Mouse (Mus musculus): ENCODE results near the gene Vps13c. TPM values are rescaled to one million over a fixed set of nuclear protein-coding genes. Genes with fewer than 3 reads are reported as not detected.

Vps13c gene
- polyA plus RNA-seq, 1 experiment from 2014 or later, result 5.2 TPM

DNA sequence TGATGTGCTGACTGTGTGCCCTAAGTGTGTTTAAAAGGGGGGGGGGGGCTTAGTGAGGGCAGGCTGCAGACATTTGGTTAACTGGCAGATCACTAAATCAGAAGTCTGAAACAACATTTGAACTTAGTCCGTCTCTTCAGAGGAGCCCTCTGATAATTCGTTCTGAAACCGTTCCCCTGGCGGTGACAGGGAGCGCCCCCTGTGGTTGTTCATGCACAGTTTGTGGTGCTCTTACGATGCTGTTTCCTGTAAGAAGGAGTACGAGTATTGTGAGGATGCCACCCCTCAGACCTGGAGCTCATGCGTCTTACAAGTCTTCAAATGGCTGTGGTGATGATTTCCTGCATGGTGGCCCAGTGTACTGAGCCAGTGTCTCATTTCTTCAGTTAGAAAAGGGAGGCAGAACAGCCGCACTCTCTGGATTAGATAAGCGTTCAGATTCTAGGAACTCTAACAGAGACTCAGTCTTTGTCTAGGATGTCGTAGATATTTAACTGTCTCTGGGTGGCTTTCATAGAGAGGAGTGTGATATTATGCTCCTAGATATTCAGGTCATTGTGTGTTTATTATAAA is 38.1 kb downstream of the Vps13c start:
- 95% methylated on average over 11 of the region's 11 CpGs for WGBS
- ATAC-seq (ENCODE audit: low read depth), result no peak
- Histone ChIP-seq H3K36me3 (ENCODE audit: control insufficient read depth, insufficient read depth, low read length) (peaks cover 14% of the 10 kb centered on the region; the same call in 1 of the 2 replicates), H3K4me3 (ENCODE audit: low read depth, low read length) (no peak overlapping the region), H3K27ac (replicated peaks; ENCODE audit: low read depth, low read length) (no peak overlapping the region), H3K4me2 (ENCODE audit: low read depth, low read length) (no peak overlapping the region), H3K9me3 (ENCODE audit: control insufficient read depth, low read length) (no peaks in the 10 kb centered on the region), H3K9ac (ENCODE audit: low read depth, low read length) (no peak overlapping the region), H3K4me1 (ENCODE audit: control insufficient read depth, insufficient read depth, low read length) (no peaks in the 10 kb centered on the region), H3K27me3 (replicated peaks; ENCODE audit: control insufficient read depth, insufficient read depth, low read length) (no peaks in the 10 kb centered on the region)
- no peak for DNase-seq (ENCODE audit: low spot score)

DNA sequence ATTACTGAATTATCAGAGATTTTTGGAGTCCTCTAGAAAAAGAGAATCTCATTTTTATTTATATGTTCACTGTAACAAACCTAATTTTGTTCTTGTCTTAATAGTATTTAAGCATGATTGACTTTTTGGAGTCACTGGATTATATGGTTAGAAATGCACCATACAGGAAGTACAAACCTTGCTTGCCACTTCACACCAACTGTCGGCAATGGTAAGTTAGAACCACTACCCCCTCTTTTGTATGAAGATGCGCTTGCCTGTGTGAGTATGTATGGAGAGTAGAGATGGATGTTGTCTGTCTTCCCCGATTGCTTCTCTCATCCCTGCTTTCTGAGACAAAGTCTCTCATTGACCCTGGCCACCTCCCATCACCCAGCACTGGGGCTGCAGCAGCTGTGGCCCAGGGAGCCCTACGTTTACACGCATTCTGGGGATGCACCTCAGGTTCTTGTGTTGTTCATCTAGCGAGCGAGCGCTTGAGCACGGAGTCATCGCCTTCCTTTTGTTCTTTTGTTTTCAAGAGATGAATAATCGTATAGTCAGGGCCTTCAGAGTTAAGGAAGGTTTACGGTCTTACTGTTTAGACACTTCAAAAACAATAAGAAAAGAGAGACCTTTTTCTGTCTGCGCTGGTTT is 43.3 kb downstream of the Vps13c start:
- Histone ChIP-seq H3K27me3 (replicated peaks; ENCODE audit: control insufficient read depth, insufficient read depth, low read length) (no peaks in the 10 kb centered on the region), H3K27ac (replicated peaks; ENCODE audit: low read depth, low read length) (no peak overlapping the region), H3K4me1 (ENCODE audit: control insufficient read depth, insufficient read depth, low read length) (no peaks in the 10 kb centered on the region), H3K9me3 (ENCODE audit: control insufficient read depth, low read length) (no peaks in the 10 kb centered on the region), H3K4me2 (ENCODE audit: low read depth, low read length) (no peak overlapping the region), H3K4me3 (ENCODE audit: low read depth, low read length) (no peak overlapping the region), H3K9ac (ENCODE audit: low read depth, low read length) (no peak overlapping the region), H3K36me3 (ENCODE audit: control insufficient read depth, insufficient read depth, low read length) (peaks cover 34% of the 10 kb centered on the region)
- 93% methylated on average over 13 of the region's 13 CpGs for WGBS
- DNase-seq (ENCODE audit: low spot score), result no peak
- ATAC-seq (ENCODE audit: low read depth), result no peak

DNA sequence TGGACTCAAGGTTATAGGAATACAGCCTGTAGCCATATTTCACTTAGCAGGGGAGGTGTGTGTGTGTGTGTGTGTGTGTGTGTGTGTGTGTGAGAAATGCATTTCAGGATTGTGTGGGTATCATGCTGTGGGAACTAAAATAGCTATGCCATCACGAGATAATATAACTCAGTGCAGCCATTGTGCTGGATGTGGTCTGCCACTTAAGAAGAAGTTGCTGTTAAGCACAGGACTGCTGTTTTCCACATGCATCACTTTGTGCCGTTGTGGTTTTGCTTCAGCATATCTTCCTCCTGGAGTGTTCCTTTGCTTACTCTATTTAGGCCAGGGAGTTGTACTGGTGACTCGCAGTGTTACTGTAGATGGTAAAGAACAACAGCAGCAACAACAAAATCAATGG is 43.9 kb downstream of the Vps13c start:
- H3K9me3 ChIP-seq (ENCODE audit: control insufficient read depth, low read length), result no peaks in the 10 kb centered on the region
- DNase-seq (ENCODE audit: low spot score), result no peak
- H3K4me3 ChIP-seq (ENCODE audit: low read depth, low read length), result no peak overlapping the region
- 89% methylated on average over 3 of the region's 3 CpGs for WGBS
- H3K27ac ChIP-seq (replicated peaks; ENCODE audit: low read depth, low read length), result no peak overlapping the region
- H3K4me1 ChIP-seq (ENCODE audit: control insufficient read depth, insufficient read depth, low read length), result no peaks in the 10 kb centered on the region
- no peak overlapping the region for H3K9ac ChIP-seq (ENCODE audit: low read depth, low read length)
- no peaks in the 10 kb centered on the region for H3K27me3 ChIP-seq (replicated peaks; ENCODE audit: control insufficient read depth, insufficient read depth, low read length)
- H3K4me2 ChIP-seq (ENCODE audit: low read depth, low read length), result no peak overlapping the region
- H3K36me3 ChIP-seq (ENCODE audit: control insufficient read depth, insufficient read depth, low read length), result peaks cover 34% of the 10 kb centered on the region
- ATAC-seq (ENCODE audit: low read depth), result no peak

DNA sequence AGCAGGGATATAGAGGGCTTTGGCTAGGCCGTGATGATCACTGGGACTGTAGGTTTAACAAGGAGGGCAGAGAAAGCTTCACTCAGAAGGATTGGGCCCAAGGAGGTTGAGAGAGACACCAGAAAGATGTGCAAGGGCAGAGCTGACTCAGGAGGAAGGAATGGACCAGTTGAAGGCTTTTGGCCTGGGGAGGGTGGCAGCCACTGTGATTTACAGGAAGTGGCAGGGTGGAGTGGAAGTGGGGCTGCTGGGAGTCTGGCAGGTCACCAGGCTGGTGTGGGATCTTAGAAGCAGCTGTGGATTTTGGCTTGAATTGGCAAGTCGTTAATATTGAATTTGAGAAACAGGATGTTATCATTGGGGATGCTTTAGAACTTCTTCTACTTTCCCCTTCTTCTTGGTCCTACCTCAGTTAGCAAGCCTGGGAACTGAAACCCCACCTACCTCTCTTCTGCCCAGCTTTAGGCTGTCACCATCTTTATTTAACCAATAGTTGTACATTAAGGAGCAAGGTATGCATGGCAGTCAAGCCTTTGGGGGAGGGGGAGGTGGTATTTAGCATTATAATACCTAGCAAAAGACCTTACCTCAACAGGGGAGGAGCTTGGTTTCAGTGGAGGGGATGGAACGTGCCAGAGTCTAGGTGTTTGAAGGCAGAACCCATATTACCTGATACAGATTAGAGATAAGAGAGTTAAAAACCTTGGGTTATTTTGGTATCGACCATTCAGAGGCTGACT is 47.0 kb downstream of the Vps13c start:
- Histone ChIP-seq H3K9ac (ENCODE audit: low read depth, low read length) (no peak overlapping the region), H3K27me3 (replicated peaks; ENCODE audit: control insufficient read depth, insufficient read depth, low read length) (no peaks in the 10 kb centered on the region), H3K9me3 (ENCODE audit: control insufficient read depth, low read length) (no peaks in the 10 kb centered on the region), H3K4me1 (ENCODE audit: control insufficient read depth, insufficient read depth, low read length) (no peaks in the 10 kb centered on the region), H3K4me2 (ENCODE audit: low read depth, low read length) (no peak overlapping the region), H3K4me3 (ENCODE audit: low read depth, low read length) (no peak overlapping the region), H3K27ac (replicated peaks; ENCODE audit: low read depth, low read length) (no peak overlapping the region), H3K36me3 (ENCODE audit: control insufficient read depth, insufficient read depth, low read length) (peaks cover 29% of the 10 kb centered on the region)
- WGBS, result 85% methylated on average over 4 of the region's 4 CpGs
- no peak for ATAC-seq (ENCODE audit: low read depth)
- no peak for DNase-seq (ENCODE audit: low spot score)

DNA sequence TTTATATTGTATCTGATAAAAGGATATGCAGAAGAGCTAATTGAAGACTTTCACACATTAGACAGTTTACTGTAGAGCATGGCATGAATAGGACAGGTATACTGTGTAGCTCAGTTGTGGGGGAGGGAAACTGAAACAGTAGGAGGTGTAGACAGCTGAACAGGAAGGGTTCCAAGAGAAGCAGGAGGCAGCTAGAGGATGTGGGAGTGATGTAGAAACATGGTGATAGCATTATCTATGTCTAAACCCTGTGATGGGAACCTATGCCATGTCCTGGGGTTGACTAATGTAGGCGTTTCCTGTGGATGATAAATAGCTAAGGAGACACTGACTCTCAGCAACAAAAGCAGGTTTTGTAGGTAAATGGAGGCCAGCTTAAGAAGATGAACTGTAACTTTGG is 53.3 kb downstream of the Vps13c start:
- Histone ChIP-seq H3K9ac (ENCODE audit: low read depth, low read length) (no peak overlapping the region), H3K27me3 (replicated peaks; ENCODE audit: control insufficient read depth, insufficient read depth, low read length) (no peaks in the 10 kb centered on the region), H3K4me2 (ENCODE audit: low read depth, low read length) (no peak overlapping the region), H3K4me1 (ENCODE audit: control insufficient read depth, insufficient read depth, low read length) (no peaks in the 10 kb centered on the region), H3K9me3 (ENCODE audit: control insufficient read depth, low read length) (no peaks in the 10 kb centered on the region), H3K36me3 (ENCODE audit: control insufficient read depth, insufficient read depth, low read length) (peaks cover 38% of the 10 kb centered on the region), H3K27ac (replicated peaks; ENCODE audit: low read depth, low read length) (no peak overlapping the region), H3K4me3 (ENCODE audit: low read depth, low read length) (no peak overlapping the region)
- DNase-seq (ENCODE audit: low spot score), result no peak
- WGBS, result 84% methylated on average over 1 of the region's 1 CpGs
- no peak for ATAC-seq (ENCODE audit: low read depth)

DNA sequence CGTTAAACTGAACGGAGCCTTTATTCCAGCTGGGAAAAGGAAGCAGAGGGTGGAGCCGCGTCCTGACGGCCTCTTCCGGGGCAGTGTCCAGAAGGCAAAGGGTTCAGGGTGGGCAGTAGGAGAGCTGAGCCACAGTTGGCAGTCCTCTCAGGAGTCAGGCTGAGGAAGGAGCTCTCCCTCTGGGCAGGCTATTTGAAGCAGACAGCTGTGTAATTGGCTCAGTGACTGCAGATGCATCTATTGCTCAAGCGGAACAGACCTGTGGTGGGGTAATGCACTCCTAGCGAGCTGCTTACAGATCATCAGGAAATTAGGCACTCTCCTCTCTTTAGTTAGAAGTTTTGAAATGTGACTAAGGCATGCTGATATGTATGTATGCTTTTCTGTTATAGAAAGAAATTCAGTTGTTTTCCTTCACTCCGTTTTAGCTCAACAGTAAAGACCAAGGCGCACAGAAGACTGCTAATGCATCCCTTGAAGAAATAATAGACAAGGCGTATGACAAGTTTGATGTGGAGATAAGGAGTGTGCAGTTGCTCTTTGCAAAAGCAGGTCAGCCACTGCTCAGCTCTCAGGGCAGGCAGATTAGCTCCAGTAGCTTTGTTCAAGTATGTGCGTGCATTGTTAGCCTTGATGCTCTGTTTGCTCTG is 56.6 kb downstream of the Vps13c start:
- Histone ChIP-seq H3K9me3 (ENCODE audit: control insufficient read depth, low read length) (no peaks in the 10 kb centered on the region), H3K4me2 (ENCODE audit: low read depth, low read length) (no peak overlapping the region), H3K27me3 (replicated peaks; ENCODE audit: control insufficient read depth, insufficient read depth, low read length) (no peaks in the 10 kb centered on the region), H3K4me3 (ENCODE audit: low read depth, low read length) (no peak overlapping the region), H3K36me3 (ENCODE audit: control insufficient read depth, insufficient read depth, low read length) (peaks cover 39% of the 10 kb centered on the region; the same call in 1 of the 2 replicates), H3K27ac (replicated peaks; ENCODE audit: low read depth, low read length) (no peak overlapping the region), H3K9ac (ENCODE audit: low read depth, low read length) (no peak overlapping the region), H3K4me1 (ENCODE audit: control insufficient read depth, insufficient read depth, low read length) (no peaks in the 10 kb centered on the region)
- DNase-seq (ENCODE audit: low spot score) (peak; percentile 7), ATAC-seq (ENCODE audit: low read depth) (no peak)
- 74% methylated on average over 12 of the region's 12 CpGs for WGBS

DNA sequence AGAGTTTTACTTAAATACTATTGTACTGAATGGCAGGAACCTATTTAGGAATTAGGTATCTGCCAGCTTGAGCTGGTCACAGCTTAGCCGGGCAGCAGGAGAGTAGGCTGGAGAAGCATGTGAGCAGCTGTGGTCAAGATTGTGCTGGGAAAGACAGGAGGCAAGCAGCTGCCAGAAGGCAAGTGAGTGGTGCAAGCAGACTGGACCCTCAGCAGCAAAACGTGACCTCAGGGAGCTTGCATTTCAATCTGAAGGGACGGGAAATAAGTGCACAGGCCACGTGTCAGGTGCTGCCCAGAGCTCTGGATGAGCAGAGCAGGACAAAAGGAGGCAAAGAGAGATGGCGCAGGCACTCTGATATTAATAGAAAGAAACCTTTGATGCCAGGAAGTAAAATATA is 60.2 kb downstream of the Vps13c start:
- Histone ChIP-seq H3K27me3 (replicated peaks; ENCODE audit: control insufficient read depth, insufficient read depth, low read length) (no peaks in the 10 kb centered on the region), H3K4me3 (ENCODE audit: low read depth, low read length) (no peak overlapping the region), H3K4me2 (ENCODE audit: low read depth, low read length) (no peak overlapping the region), H3K9me3 (ENCODE audit: control insufficient read depth, low read length) (no peaks in the 10 kb centered on the region), H3K4me1 (ENCODE audit: control insufficient read depth, insufficient read depth, low read length) (no peaks in the 10 kb centered on the region), H3K27ac (replicated peaks; ENCODE audit: low read depth, low read length) (no peak overlapping the region), H3K9ac (ENCODE audit: low read depth, low read length) (no peak overlapping the region), H3K36me3 (ENCODE audit: control insufficient read depth, insufficient read depth, low read length) (peaks cover 28% of the 10 kb centered on the region; the same call in 1 of the 2 replicates)
- ATAC-seq (ENCODE audit: low read depth) (no peak), DNase-seq (ENCODE audit: low spot score) (peak; percentile 29)
- WGBS, result 62% methylated on average over 5 of the region's 5 CpGs

DNA sequence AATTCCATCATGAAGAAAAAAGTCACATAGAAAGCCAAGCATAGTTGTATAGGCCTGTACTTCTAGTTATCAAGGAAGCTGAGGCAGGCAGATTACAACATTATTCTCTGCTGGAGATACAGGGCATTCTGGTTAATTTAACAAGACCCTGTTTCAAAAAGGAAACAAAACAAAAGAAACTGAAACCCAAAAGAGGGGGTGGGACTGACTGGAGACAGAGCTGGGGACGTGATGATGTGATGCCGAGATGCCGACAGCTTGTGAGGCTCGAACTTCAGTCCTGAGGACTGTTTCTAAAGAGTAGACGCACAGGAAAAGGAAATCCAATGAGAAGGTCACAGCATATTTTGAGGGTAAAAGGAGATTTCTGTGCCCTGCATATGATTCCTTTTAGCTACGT is 64.2 kb downstream of the Vps13c start:
- Histone ChIP-seq H3K4me2 (ENCODE audit: low read depth, low read length) (no peak overlapping the region), H3K4me3 (ENCODE audit: low read depth, low read length) (no peak overlapping the region), H3K9ac (ENCODE audit: low read depth, low read length) (no peak overlapping the region), H3K36me3 (ENCODE audit: control insufficient read depth, insufficient read depth, low read length) (peaks cover 49% of the 10 kb centered on the region), H3K4me1 (ENCODE audit: control insufficient read depth, insufficient read depth, low read length) (no peaks in the 10 kb centered on the region), H3K27ac (replicated peaks; ENCODE audit: low read depth, low read length) (no peak overlapping the region), H3K27me3 (replicated peaks; ENCODE audit: control insufficient read depth, insufficient read depth, low read length) (no peaks in the 10 kb centered on the region), H3K9me3 (ENCODE audit: control insufficient read depth, low read length) (no peaks in the 10 kb centered on the region)
- ATAC-seq (ENCODE audit: low read depth), result no peak
- no peak for DNase-seq (ENCODE audit: low spot score)
- WGBS, result 81% methylated on average over 6 of the region's 6 CpGs
